Mouse (Mus musculus) MEL (cell line): ENCODE measurements around the gene C1qb. TPM values are rescaled to one million over a fixed set of nuclear protein-coding genes. Genes with fewer than 3 reads are reported as not detected.

Source experiments
- DNase-seq: peaks from one replicate; pipeline ENCODE4 v3.0.0; 2011; ENCODE audit warnings: low read depth, low spot score
- H3K27ac ChIP-seq: 2 replicates; pipeline ENCODE4 v1.5.1; 2012; ENCODE audit warnings: low read depth, mild to moderate bottlenecking, control low read depth, low read length, moderate library complexity; ENCODE audit not compliant: control insufficient read depth
- H3K27me3 ChIP-seq, 2 experiments: fragments of 150-350 bp in 1 of 2; sonication (generic) in 1 of 2; 2 replicates each; pipeline ENCODE4 v1.6.1; 2012; ENCODE audit warnings: low read length in 2 of 2, mild to moderate bottlenecking in 2 of 2, improper control_type of control experiment in 1 of 2, moderate library complexity in 1 of 2; ENCODE audit not compliant: insufficient read depth in 2 of 2, control insufficient read depth in 1 of 2
- H3K36me3 ChIP-seq, 2 experiments: 2 replicates each; pipeline ENCODE4 v1.6.1; 2012 to 2014; ENCODE audit warnings: low read length in 2 of 2, improper control_type of control experiment in 1 of 2, inconsistent platforms in 1 of 2, mild to moderate bottlenecking in 1 of 2; ENCODE audit not compliant: insufficient read depth in 2 of 2, control insufficient read depth in 1 of 2
- H3K4me1 ChIP-seq, 2 experiments: fragments of 150-350 bp in 1 of 2; sonication (generic) in 1 of 2; 2 replicates each; pipeline ENCODE4 v1.6.1; 2012; ENCODE audit warnings: low read length in 2 of 2, improper control_type of control experiment in 1 of 2, mild to moderate bottlenecking in 1 of 2; ENCODE audit not compliant: insufficient read depth in 2 of 2, control insufficient read depth in 1 of 2
- H3K4me3 ChIP-seq, 2 experiments: fragments of 150-350 bp in 1 of 2; sonication (generic) in 1 of 2; 2 replicates each; pipeline ENCODE4 v1.5.1; 2012; ENCODE audit warnings: low read depth in 2 of 2, low read length in 2 of 2, mild to moderate bottlenecking in 2 of 2, moderate library complexity in 2 of 2, control low read depth in 1 of 2, improper control_type of control experiment in 1 of 2; ENCODE audit not compliant: control insufficient read depth in 1 of 2, insufficient read depth in 1 of 2
- H3K79me2 ChIP-seq: 2 replicates; pipeline ENCODE4 v1.6.1; 2012; ENCODE audit warnings: mild to moderate bottlenecking, low read length, moderate library complexity; ENCODE audit not compliant: control insufficient read depth, poor library complexity, insufficient read depth
- H3K9ac ChIP-seq: 2 replicates; pipeline ENCODE4 v1.6.1; 2012; ENCODE audit warnings: low read depth, mild to moderate bottlenecking, control low read depth, low read length, moderate library complexity; ENCODE audit not compliant: control insufficient read depth, poor library complexity, severe bottlenecking
- H3K9me3 ChIP-seq: fragments of 150-350 bp; sonication (generic); replicated peaks from 2 replicates; pipeline ENCODE4 v1.6.1; 2012; ENCODE audit warnings: mild to moderate bottlenecking, low read length, improper control_type of control experiment, moderate library complexity; ENCODE audit not compliant: insufficient read depth
- BHLHE40 ChIP-seq: IDR thresholded peaks from 2 replicates; pipeline ENCODE4 v1.6.1; 2012; ENCODE audit warnings: low read depth, mild to moderate bottlenecking, inconsistent platforms, low read length, improper control_type of control experiment, borderline replicate concordance
- CHD2 ChIP-seq: IDR thresholded peaks from 2 replicates; pipeline ENCODE4 v1.6.1; 2011; ENCODE audit warnings: low read length, improper control_type of control experiment
- E2F4 ChIP-seq: IDR thresholded peaks from 2 replicates; pipeline ENCODE4 v1.6.1; 2011; ENCODE audit warnings: low read depth, low read length, improper control_type of control experiment, borderline replicate concordance
- ELF1 ChIP-seq: IDR thresholded peaks from 2 replicates; pipeline ENCODE4 v1.6.1; 2014; ENCODE audit warnings: low read depth, mild to moderate bottlenecking, inconsistent platforms, low read length, improper control_type of control experiment, moderate library complexity
- GABPA ChIP-seq: IDR thresholded peaks from 2 replicates; pipeline ENCODE4 v1.6.1; 2012; ENCODE audit warnings: low read depth, mild to moderate bottlenecking, inconsistent platforms, low read length, improper control_type of control experiment, moderate library complexity
- HCFC1 ChIP-seq: IDR thresholded peaks from 2 replicates; pipeline ENCODE4 v1.6.1; 2012; ENCODE audit warnings: low read depth, mild to moderate bottlenecking, inconsistent platforms, low read length, improper control_type of control experiment, moderate library complexity
- MAX ChIP-seq: IDR thresholded peaks from 2 replicates; pipeline ENCODE4 v1.6.1; 2011; ENCODE audit warnings: low read length, improper control_type of control experiment
- MAZ ChIP-seq: IDR thresholded peaks from 2 replicates; pipeline ENCODE4 v1.6.1; 2012; ENCODE audit warnings: low read depth, mild to moderate bottlenecking, inconsistent platforms, low read length, improper control_type of control experiment
- MXI1 ChIP-seq: IDR thresholded peaks from 2 replicates; pipeline ENCODE4 v1.6.1; 2011; ENCODE audit warnings: mild to moderate bottlenecking, low read depth, low read length, improper control_type of control experiment
- MYC ChIP-seq: IDR thresholded peaks from 2 replicates; pipeline ENCODE4 v1.6.1; 2011; ENCODE audit warnings: low read depth, mild to moderate bottlenecking, low read length, improper control_type of control experiment, moderate library complexity
- NELFE ChIP-seq: IDR thresholded peaks from 2 replicates; pipeline ENCODE4 v1.6.1; 2011; ENCODE audit warnings: low read depth, low read length, improper control_type of control experiment
- POLR2A ChIP-seq, 2 experiments: IDR thresholded peaks; 2 replicates each; pipeline ENCODE4 v1.6.1; 2011 to 2012; ENCODE audit warnings: low read length in 2 of 2, mild to moderate bottlenecking in 2 of 2, control low read depth in 1 of 2, improper control_type of control experiment in 1 of 2, low read depth in 1 of 2, moderate library complexity in 1 of 2; ENCODE audit not compliant: control insufficient read depth in 1 of 2, insufficient read depth in 1 of 2, poor library complexity in 1 of 2
- POLR2AphosphoS2 ChIP-seq: IDR thresholded peaks from 2 replicates; pipeline ENCODE4 v1.6.1; 2011; ENCODE audit warnings: low read length, improper control_type of control experiment
- RAD21 ChIP-seq: IDR thresholded peaks from 2 replicates; pipeline ENCODE4 v1.6.1; 2011; ENCODE audit warnings: mild to moderate bottlenecking, low read depth, low read length, improper control_type of control experiment
- RCOR1 ChIP-seq: IDR thresholded peaks from 2 replicates; pipeline ENCODE4 v1.6.1; 2012; ENCODE audit warnings: low read depth, mild to moderate bottlenecking, inconsistent platforms, low read length, improper control_type of control experiment
- TAL1 ChIP-seq: IDR thresholded peaks from 2 replicates; pipeline ENCODE4 v1.6.1; 2012; ENCODE audit warnings: mild to moderate bottlenecking, inconsistent platforms, low read length, moderate library complexity, mixed read lengths
- TBP ChIP-seq: IDR thresholded peaks from 2 replicates; pipeline ENCODE4 v1.8.0; 2011; ENCODE audit warnings: low read depth, low read length, improper control_type of control experiment
- TCF12 ChIP-seq: IDR thresholded peaks from 2 replicates; pipeline ENCODE4 v1.6.1; 2014; ENCODE audit warnings: low read depth, mild to moderate bottlenecking, inconsistent platforms, low read length, improper control_type of control experiment, moderate library complexity
- UBTF ChIP-seq: IDR thresholded peaks from 2 replicates; pipeline ENCODE4 v1.6.1; 2012; ENCODE audit warnings: low read depth, mild to moderate bottlenecking, inconsistent platforms, low read length, improper control_type of control experiment, moderate library complexity, borderline replicate concordance; ENCODE audit not compliant: insufficient read depth
- USF1 ChIP-seq: IDR thresholded peaks from 2 replicates; pipeline ENCODE4 v1.6.1; 2014; ENCODE audit warnings: low read depth, mild to moderate bottlenecking, inconsistent platforms, low read length, improper control_type of control experiment, moderate library complexity
- ZC3H11A ChIP-seq: IDR thresholded peaks from 2 replicates; pipeline ENCODE4 v1.6.1; 2012; ENCODE audit warnings: low read depth, mild to moderate bottlenecking, inconsistent platforms, low read length, improper control_type of control experiment
- polyA plus RNA-seq, 2 experiments: library from polyadenylated mRNA; stranded (reverse) in 1 of 2; unstranded in 1 of 2; fragments of >175 nt in 1 of 2; fragments of >200 nt in 1 of 2; gene quantifications; 2 replicates each; pipeline versions ENCODE4 v1.2.1 to v1.2.4; 2012; ENCODE audit warnings: low replicate concordance in 2 of 2, low read depth in 1 of 2; ENCODE audit not compliant: insufficient read length in 2 of 2, insufficient read depth in 1 of 2, missing spikeins in 1 of 2
- total RNA-seq: library from RNA; depleted of rRNA; stranded (reverse); fragments of 300-350 nt; gene quantifications from 2 replicates; pipeline ENCODE4 v1.2.3, GENCODE M21; 2012

C1qb gene
- total and polyA plus RNA-seq, 3 experiments, result not detected

DNA sequence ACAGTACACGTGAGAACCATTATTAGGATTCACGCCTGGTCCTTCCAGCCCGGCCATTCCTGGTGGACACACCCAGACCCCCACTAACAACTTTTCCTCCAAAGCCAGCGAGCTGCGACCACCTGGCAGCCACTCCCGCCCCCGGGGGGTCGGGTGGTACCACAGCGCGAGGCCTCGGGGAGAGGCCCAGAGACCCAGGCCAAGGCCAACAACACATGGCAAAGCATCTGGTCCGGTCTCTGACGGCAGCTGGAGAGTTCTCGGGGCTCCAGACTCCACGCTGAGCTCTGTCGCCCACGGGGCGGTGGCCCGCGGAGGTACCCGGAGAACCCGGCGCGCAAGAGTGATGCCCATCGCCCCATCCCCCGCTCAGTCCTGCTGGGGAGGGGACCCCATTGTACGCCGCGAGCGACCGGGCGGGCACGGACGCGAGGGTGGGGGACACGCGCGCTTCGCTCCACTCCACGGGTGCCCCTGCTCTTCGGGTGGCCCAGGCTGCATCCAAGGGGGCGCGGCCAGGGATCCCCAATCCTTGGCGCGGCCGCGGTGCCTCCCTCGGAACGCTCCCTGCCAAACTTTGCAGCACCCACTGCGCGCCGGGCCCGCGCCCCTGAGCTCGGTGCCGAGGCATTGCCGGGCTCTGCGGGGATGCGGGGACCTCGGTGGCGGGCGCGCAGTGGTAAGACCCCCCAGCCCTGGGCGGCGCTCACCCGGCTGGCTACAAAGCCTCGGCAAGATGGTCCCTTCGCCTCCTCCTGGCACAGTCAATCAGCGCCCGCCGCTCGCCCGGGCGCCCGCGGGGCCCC lies 51.0 kb downstream of the C1qb start:
- TF ChIP-seq POLR2AphosphoS2 (no peak), TAL1 (no peak), ZC3H11A (no peak), GABPA (no peak), TCF12 (no peak), USF1 (no peak), NELFE (no peak), MAX (no peak)
- Histone ChIP-seq H3K79me2 (no peaks in the 10 kb centered on the region), H3K27me3 (no peaks in the 10 kb centered on the region; a peak in 1 of 4 replicates), H3K9ac (no peak overlapping the region), H3K36me3 (no peaks in the 10 kb centered on the region), H3K4me3 (no peak overlapping the region), H3K4me1 (no peaks in the 10 kb centered on the region), H3K27ac (no peak overlapping the region), H3K9me3 (no peaks in the 10 kb centered on the region)
- DNase-seq, result no peak

DNA sequence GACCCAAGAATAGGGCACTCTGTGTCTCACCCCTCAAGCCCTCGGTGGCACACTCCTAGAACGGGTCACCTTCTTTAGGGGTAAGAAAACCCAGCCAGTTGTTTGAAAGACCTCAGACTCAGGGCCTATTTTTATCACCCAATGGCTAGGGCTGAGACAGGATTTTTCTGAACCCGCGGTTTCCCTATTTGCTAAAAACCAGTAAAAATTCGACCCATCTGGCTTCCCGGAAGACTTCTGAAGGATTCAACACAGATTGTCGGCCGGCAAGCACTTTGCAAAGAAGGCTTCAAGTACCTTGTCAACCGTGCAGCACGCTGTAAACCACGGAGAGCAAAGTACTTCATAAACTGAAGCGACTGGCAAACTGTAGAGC lies 51.6 kb downstream of the C1qb start:
- Histone ChIP-seq H3K27me3 (no peaks in the 10 kb centered on the region; a peak in 1 of 4 replicates), H3K9me3 (no peaks in the 10 kb centered on the region), H3K27ac (no peak overlapping the region), H3K4me1 (no peaks in the 10 kb centered on the region), H3K4me3 (no peak overlapping the region), H3K79me2 (no peaks in the 10 kb centered on the region), H3K36me3 (no peaks in the 10 kb centered on the region), H3K9ac (no peak overlapping the region)
- TF ChIP-seq TBP (no peak), ELF1 (no peak), USF1 (no peak), TCF12 (no peak), MXI1 (no peak), MYC (no peak), MAZ (no peak), BHLHE40 (no peak), RAD21 (no peak), RCOR1 (no peak), HCFC1 (no peak), E2F4 (no peak), POLR2A (IDR thresholded peaks at IDR 0.05; ENCODE audit: control insufficient read depth in 1 of 2, insufficient read depth in 1 of 2, low read depth in 1 of 2, low read length in 2 of 2, poor library complexity in 1 of 2) (no peak), CHD2 (no peak), UBTF (no peak), TAL1 (no peak)
- DNase-seq, result no peak
